Mouse (Mus musculus) embryo, embryonic 9.5 days (tissue): ENCODE data around the gene Tstd2.

Source experiments
- DNase-seq: peaks from one replicate; pipeline ENCODE4 v3.0.0-alpha.2; 2017; ENCODE audit errors: extremely low spot score

Gene Tstd2

DNA sequence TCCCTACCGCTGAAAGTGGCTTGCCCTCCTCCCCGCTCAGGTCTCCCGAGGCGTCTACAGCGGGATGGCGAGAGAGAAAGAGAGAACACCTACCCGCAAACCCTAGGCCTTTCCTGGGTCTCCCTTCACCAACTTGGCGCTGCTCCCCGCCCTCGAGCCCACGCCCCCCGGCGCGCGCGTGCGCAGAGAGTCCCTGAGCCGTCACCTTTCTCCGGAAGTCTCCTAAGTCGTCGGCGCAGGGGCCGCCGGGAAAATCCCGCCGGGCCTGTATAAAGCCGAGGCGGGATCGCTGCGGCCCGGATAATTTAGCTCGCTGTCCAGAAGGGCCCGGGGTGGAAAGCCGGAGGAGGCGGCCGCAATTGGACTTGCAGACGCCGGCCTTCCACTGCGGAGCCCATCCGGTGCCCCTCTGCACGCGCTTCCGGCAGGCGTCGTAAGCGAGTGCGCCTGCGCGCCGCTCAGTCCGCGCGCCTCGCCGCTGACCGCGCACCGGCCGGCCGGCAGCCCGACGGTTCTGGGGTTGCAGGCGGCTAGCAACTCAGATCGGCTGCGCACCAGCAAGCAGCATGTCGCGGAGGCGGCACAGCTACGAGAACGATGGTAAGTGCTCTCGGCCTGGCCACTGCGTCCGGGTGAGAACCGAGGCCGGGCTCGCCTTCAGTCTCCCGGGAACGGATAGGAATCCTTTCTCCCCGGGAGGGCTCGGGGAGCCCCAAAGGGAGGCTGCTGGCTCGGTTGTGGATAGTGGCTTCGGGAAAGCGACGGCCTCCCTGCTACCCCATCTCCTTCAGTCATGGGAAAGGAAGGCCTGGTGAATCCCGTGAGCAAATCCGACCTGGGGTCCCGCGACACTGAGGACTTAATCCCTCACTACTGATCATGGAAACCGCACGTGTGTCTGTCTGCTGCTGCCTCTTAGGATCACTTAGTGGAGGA lies at the start of gene Tstd2, which contains the start of gene Ncbp1:
Gene Tstd2, minus strand, starts transcription at position 408 of the 936 bp plus-strand sequence.
Gene Ncbp1, plus strand, starts transcription at position 327 of the 936 bp plus-strand sequence.
- DNase-seq, result peak; percentile 93

DNA sequence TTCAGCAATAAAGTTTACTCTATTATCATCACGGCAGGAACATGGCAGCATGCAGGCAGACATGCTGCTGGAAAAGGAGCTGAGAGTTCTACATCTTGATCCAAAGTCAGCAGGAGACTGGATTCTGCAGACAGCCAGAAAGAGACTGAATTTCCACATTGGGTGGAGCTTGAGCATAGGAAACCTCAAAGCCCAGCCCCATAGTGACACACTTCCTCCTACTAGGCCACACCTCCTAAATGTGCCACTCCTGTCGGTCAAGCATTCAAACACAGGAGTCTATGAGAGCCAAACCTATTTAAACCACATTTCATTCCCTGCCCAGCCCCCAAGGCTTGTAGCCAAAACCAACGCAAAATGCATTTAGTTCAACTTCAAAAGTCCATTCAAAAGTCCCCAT lies 48.0 kb upstream of the Tstd2 start:
- DNase-seq, result no peak

GRCm38 (mm10) chr4:46185890-46186289 lies 47.4 kb upstream of the Tstd2 start:
- no peak for DNase-seq

GRCm38 (mm10) chr4:46185423-46185822 lies 46.9 kb upstream of the Tstd2 start:
- no peak for DNase-seq

- DNase-seq, result no peak
Measured at GRCm38 (mm10) chr4:46182181-46182580, 43.7 kb upstream of the Tstd2 start.

DNA sequence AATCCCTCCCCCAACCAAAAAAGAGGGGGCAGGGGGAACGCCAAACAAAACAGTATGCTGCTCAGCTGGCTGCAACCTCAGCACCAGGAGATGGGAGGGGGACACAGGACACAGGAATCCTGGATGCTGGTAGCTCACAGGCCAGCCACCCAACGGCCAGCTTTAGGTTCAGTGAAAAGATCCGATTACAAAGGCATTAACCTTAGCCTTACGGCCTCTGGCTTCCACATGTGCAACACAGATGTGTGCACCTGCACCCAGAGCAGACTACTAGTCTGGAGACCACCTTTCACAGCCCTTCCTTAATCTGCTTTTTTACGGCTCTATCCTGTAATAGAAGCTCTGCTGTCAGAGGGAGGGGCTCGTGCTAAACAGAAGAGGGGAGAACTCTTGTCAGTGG lies 42.7 kb upstream of the Tstd2 start:
- DNase-seq, result no peak

GRCm38 (mm10) chr4:46177496-46177895 lies 39.0 kb upstream of the Tstd2 start:
- no peak for DNase-seq

DNA sequence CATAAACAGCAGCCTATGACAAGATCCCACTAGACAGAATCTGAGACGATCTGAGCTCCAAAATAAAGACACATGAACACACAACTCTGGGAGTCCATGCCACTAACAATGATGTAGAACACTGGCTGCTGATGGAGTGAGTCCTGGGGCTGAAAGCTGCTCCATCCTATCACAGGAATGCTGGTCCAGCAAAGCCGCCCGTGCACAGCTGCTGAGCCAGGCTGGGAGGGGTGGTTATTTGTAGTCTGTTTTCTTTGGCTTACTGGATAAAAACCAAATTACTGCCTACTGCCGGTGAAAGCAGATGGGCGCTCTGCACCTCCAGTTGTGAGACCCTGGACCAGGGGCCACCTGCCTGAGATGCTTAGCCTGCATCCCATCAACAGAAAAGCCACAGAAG lies 38.5 kb upstream of the Tstd2 start:
- DNase-seq, result no peak

- no peak for DNase-seq
Measured at GRCm38 (mm10) chr4:46176313-46176712, 37.8 kb upstream of the Tstd2 start.

DNA sequence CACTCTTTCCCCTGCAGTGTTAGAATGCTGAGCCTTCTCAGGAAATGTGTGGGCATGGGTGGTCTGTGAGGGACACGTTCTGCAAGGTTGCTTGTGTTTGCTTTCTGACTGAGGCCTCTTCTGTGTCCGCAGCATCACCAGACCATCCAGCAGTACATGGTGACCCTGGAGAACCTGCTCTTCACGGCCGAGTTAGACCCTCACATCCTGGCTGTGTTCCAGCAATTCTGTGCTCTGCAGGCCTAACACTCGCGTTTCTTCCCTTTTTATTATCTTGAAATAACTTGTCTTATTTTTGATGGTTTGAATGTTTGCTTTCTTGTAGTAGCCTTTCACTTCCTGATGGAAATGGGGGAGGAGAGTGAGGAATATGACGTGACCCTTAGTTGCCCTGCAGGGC lies 33.3 kb upstream of the Tstd2 start:
- DNase-seq, result no peak

DNA sequence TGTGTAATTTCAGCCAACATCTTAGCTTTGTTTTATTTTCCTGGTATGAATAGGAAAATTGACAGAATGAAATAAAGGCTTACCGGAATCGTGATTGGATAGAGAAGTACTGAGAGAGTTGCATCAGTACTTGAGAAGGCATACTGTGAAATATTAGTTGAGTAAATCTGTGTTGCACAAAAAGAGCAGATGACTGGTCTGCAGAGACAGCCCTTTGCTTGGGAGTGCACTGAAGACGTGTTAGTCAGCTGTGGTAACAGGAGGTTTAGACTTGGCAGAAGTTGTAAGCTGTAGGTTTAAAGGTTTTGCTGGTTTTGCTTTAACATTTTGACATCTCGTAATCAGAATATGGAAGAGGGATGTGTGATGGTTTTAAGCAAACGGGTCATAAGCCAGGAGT lies 27.3 kb upstream of the Tstd2 start:
- DNase-seq, result no peak

- DNase-seq, result no peak
Measured at GRCm38 (mm10) chr4:46164027-46164426, 25.5 kb upstream of the Tstd2 start.

DNA sequence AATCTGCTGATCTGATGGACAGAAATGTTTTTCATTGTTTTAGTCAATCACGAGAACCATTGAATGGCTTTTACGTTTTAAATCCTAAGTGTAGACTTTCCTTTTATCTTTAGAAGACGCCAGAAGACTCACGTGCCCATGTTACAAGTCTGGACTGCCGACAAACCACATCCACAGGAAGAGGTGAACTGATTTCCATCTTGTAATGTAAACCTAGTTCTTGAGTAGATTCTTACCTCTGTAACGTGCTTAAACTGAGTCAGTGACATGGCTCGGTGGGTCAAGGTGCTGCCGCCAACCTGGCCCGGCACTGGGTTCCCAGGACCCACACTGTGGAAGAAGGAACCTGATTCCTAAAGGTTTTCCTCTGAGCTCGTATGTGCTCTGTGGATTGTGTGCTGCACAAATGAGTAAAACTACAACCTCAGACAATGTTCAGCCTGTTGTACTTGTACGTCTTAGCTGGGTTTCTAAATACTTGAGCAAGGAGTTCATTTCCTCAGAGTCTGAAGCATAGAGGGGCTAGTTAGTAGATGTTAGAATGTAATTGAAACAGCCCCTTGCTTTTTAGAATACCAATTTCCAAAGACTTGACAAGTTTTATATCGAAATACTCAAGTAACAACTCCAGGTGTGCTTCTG lies 13.5 kb upstream of the Tstd2 start:
- no peak for DNase-seq

GRCm38 (mm10) chr4:46146881-46147280 lies 8.4 kb upstream of the Tstd2 start:
- DNase-seq, result no peak

- peak; percentile 7 for DNase-seq
Measured at GRCm38 (mm10) chr4:46144323-46144722, 5.8 kb upstream of the Tstd2 start.

GRCm38 (mm10) chr4:46137629-46138286 lies 736 bp downstream of the Tstd2 start:
- no peak for DNase-seq

DNA sequence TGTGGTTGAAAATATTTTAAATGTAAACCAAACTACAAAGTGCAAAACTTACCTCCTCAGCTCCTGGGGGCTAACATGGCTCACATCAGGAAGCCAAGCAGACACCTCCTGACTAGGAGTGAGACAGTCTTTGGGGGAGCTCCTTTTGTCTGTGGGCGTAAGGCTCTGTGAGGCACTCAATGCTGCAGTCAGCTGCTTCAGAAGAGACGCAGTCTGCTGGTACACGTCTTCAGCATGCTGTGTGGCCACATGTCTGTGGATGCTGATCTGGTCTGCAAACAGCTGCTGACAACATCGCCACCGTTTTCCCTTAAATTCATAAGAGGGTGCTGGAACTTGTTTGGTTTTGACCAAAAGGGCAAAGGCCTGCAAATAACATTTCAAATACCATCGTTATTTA lies 6.7 kb downstream of the Tstd2 start:
- DNase-seq, result no peak

DNA sequence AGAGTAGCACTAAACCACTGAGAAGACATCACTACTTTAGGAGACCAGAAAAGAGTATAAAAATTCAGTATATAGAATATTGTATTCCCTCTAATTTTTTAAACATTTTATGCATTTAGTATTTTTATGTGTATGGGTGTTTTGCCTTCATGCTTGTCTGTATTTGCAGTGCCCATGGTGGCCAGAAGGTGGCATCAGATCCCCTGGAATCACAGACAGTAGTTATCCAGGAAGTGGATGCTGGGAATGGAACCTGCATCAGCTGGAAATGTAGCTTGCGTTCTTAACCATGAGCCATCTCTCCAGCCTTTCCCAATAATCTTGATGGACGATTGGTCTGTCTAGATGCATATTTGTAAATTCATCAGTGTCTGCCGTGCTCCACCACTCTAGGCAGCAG lies 8.3 kb downstream of the Tstd2 start:
- peak; percentile 53 for DNase-seq

GRCm38 (mm10) chr4:46129311-46130004 lies 9.0 kb downstream of the Tstd2 start:
- DNase-seq, result no peak

GRCm38 (mm10) chr4:46126541-46126940 lies 12.0 kb downstream of the Tstd2 start:
- peak; percentile 53 for DNase-seq

DNA sequence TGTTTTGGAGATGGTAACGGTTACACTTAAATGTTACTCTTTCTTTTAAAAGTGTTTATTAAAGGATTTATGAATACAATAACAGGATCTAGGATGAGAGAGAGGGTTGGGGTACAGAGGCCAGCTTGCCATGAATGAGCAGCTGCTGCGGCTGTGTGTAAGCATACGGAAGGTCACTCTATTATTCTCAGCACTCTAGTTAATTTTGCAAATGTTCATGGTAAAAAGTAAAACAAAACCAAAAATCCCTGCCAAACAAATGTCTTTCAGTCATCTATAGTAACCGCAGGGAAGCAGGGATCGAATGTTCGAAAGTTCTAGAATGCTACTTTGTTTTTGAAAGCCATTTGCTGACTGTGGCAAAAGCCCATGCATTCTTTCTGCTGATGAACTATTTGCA lies 15.1 kb downstream of the Tstd2 start:
- no peak for DNase-seq

GRCm38 (mm10) chr4:46120767-46121166 lies 17.7 kb downstream of the Tstd2 start:
- no peak for DNase-seq
